Comparison of ENCODE assay signal across 7 mouse cellular contexts in the genomic region with DNA sequence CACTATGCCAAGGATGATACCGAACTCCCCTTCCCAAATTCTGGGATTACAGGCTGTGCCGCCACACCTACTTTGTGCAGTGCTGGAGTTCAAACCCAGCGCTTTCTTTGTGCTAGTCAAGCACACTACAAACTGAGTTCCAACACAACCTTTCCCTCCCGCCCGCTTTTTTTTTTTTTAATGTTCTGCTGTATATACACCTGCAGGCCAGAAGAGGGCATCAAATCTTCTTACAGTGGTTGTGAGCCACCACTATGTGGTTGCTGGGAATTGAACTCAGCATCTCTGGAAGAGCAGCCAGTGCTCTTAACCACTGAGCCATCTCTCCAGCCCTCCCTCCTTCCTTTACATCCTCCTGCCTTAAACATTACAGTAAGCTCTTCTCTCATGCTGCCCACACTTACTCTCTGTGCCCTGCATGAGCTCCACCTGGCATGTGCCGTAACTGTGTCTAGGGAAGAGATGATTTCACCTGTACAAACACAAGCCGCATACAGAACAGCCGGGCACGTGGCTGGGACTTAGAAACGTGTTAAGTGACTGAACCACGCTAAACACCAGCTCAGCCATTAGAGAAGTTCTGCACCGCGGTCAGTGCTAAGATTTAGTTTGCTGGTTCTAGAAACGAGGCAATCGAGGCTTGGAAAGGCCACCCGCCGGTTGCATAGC. TPM values are rescaled to one million over a fixed set of nuclear protein-coding genes. Genes with fewer than 3 reads are reported as not detected.
DNase-seq lines count a peak whose midpoint lies in the region; ATAC-seq and TF ChIP-seq lines count a peak whose summit lies in the region.

No protein-coding gene starts in this region.

- intact Hi-C loops in left cerebral cortex, postnatal 4 days (cut with DNase I) = no loop called here

- H3K9me3 ChIP-seq in hindbrain, postnatal 0 days (ENCODE audit: low read length) = no peaks in the 10 kb centered on the region
- no peaks in the 10 kb centered on the region for H3K9me3 ChIP-seq in midbrain, embryonic 14.5 days (ENCODE audit: control insufficient read depth, low read length)

- ATAC-seq in hindbrain, postnatal 0 days = peak; percentile 19; the same call in 1 of the 2 replicates
- ATAC-seq in midbrain, embryonic 14.5 days (ENCODE audit: low FRiP score, low TSS enrichment) = no peak

- no peaks in the 10 kb centered on the region for H3K36me3 ChIP-seq in hindbrain, postnatal 0 days (ENCODE audit: insufficient read depth, low read length)
- no peaks in the 10 kb centered on the region for H3K36me3 ChIP-seq in midbrain, embryonic 14.5 days (ENCODE audit: control insufficient read depth, insufficient read depth, low read length)

- no peaks in the 10 kb centered on the region for H3K4me1 ChIP-seq in hindbrain, postnatal 0 days (ENCODE audit: insufficient read depth, low read length)
- H3K4me1 ChIP-seq in midbrain, embryonic 14.5 days (ENCODE audit: control insufficient read depth, insufficient read depth, low read length) = 0 out of 2 replicates have a peak, but pooled peaks cover 4% of the 10 kb centered on the region

- no peak overlapping the region for H3K9ac ChIP-seq in hindbrain, postnatal 0 days (replicated peaks; ENCODE audit: low read length)
- H3K9ac ChIP-seq in midbrain, embryonic 14.5 days (replicated peaks; ENCODE audit: low read length) = no peak overlapping the region

- no peaks in the 10 kb centered on the region for H3K27me3 ChIP-seq in hindbrain, postnatal 0 days (ENCODE audit: insufficient read depth, low read length)
- H3K27me3 ChIP-seq in midbrain, embryonic 14.5 days (ENCODE audit: control insufficient read depth, insufficient read depth, low read length) = no peaks in the 10 kb centered on the region

- WGBS in hindbrain, postnatal 0 days = 50% methylated on average over 17 of the region's 17 CpGs
- whole genome bisulfite sequencing in midbrain, embryonic 14.5 days = 49% methylated on average over 17 of the region's 17 CpGs

- TF ChIP-seq CTCF in hindbrain, postnatal 0 days (IDR thresholded peaks at IDR 0.05; ENCODE audit: low read depth) = peak; percentile 62

- H3K4me2 ChIP-seq in hindbrain, postnatal 0 days (ENCODE audit: low read depth, low read length) = peak overlapping the region; percentile 46
- H3K4me2 ChIP-seq in midbrain, embryonic 14.5 days (ENCODE audit: low read length) = peak overlapping the region; percentile 54

- 0 out of 2 replicates have a peak overlapping the region, but pooled peaks have one; percentile 19 for H3K4me3 ChIP-seq in hindbrain, postnatal 0 days (ENCODE audit: low read length)
- no peak overlapping the region for H3K4me3 ChIP-seq in midbrain, embryonic 14.5 days (replicated peaks; ENCODE audit: low read depth, low read length)

- peak; percentile 23 for DNase-seq in thymus, postnatal 25 days
- DNase-seq in thymus, postnatal 10 days (ENCODE audit: low spot score in 2 of 2) = no peak
- DNase-seq in embryo, embryonic 10.5 days (ENCODE audit: low spot score) = peak; percentile 69
- peak; percentile 57 for DNase-seq in hindbrain, postnatal 0 days (ENCODE audit: low spot score)
- DNase-seq in midbrain, embryonic 14.5 days = peak; percentile 68
- DNase-seq in left cerebral cortex, postnatal 4 days = no peak
- DNase-seq in urinary bladder, postnatal 10 days (ENCODE audit: low spot score) = no peak

- no peak overlapping the region for H3K27ac ChIP-seq in hindbrain, postnatal 0 days
- H3K27ac ChIP-seq in midbrain, embryonic 14.5 days (replicated peaks; ENCODE audit: low read depth, low read length) = no peak overlapping the region

RNA-seq across cellular contexts. Expression of a gene that starts 13.2 kb away (rescaled TPM):
- 6.2 and 7.6 TPM in 2 replicates for total RNA-seq in hindbrain, postnatal 0 days (2014; rRNA removed)
- 9.9 and 10.4 TPM in 2 replicates for polyA plus RNA-seq in hindbrain, postnatal 0 days (2015; fragmentation: Nextera tagmentation; extraction: Ambion mirVana)
- polyA plus RNA-seq in midbrain, embryonic 14.5 days (2014; fragmentation: Nextera tagmentation; extraction: Ambion mirVana) = 3.7 and 6.3 TPM in 2 replicates
- total RNA-seq in left cerebral cortex, postnatal 4 days (2021) = 1 to 10 TPM; 4.2 to 4.6 TPM

RNA-seq across cellular contexts. Expression of a gene that starts 35.8 kb away (rescaled TPM):
- total RNA-seq in hindbrain, postnatal 0 days (2014; rRNA removed) = 46.0 and 52.4 TPM in 2 replicates
- polyA plus RNA-seq in hindbrain, postnatal 0 days (2015; fragmentation: Nextera tagmentation; extraction: Ambion mirVana) = 9.3 and 10.6 TPM in 2 replicates
- polyA plus RNA-seq in midbrain, embryonic 14.5 days (2014; fragmentation: Nextera tagmentation; extraction: Ambion mirVana) = 16.9 and 25.4 TPM in 2 replicates
- total RNA-seq in left cerebral cortex, postnatal 4 days (2021) = 10 to 100 TPM; 17.5 to 18.4 TPM

RNA-seq across cellular contexts. Expression of a gene that starts 36.0 kb away (rescaled TPM):
- 58.6 and 60.7 TPM in 2 replicates for total RNA-seq in hindbrain, postnatal 0 days (2014; rRNA removed)
- 22.0 and 24.4 TPM in 2 replicates for polyA plus RNA-seq in hindbrain, postnatal 0 days (2015; fragmentation: Nextera tagmentation; extraction: Ambion mirVana)
- polyA plus RNA-seq in midbrain, embryonic 14.5 days (2014; fragmentation: Nextera tagmentation; extraction: Ambion mirVana) = 26.4 and 26.9 TPM in 2 replicates
- 10 to 100 TPM; 86.1 to 86.6 TPM for total RNA-seq in left cerebral cortex, postnatal 4 days (2021)

RNA-seq across cellular contexts. Expression of a gene that starts 55.5 kb away (rescaled TPM):
- 39.9 and 56.5 TPM in 2 replicates for total RNA-seq in hindbrain, postnatal 0 days (2014; rRNA removed)
- polyA plus RNA-seq in hindbrain, postnatal 0 days (2015; fragmentation: Nextera tagmentation; extraction: Ambion mirVana) = 99.7 and 102 TPM in 2 replicates
- polyA plus RNA-seq in midbrain, embryonic 14.5 days (2014; fragmentation: Nextera tagmentation; extraction: Ambion mirVana) = 122 and 133 TPM in 2 replicates
- 10 to 100 TPM; 53.0 to 55.4 TPM for total RNA-seq in left cerebral cortex, postnatal 4 days (2021)

RNA-seq across cellular contexts. Expression of a gene that starts 55.8 kb away (rescaled TPM):
- 42.3 and 44.9 TPM in 2 replicates for total RNA-seq in hindbrain, postnatal 0 days (2014; rRNA removed)
- polyA plus RNA-seq in hindbrain, postnatal 0 days (2015; fragmentation: Nextera tagmentation; extraction: Ambion mirVana) = 7.2 TPM in 2 replicates
- 21.8 and 24.7 TPM in 2 replicates for polyA plus RNA-seq in midbrain, embryonic 14.5 days (2014; fragmentation: Nextera tagmentation; extraction: Ambion mirVana)
- total RNA-seq in left cerebral cortex, postnatal 4 days (2021) = 10 to 100 TPM; 41.9 to 46.4 TPM

Comparison
In these comparisons a context has a peak if more than half of its experiments do, and no peak if none do; other contexts are left out.
1. DNase-seq: peak in thymus, postnatal 25 days (single experiment), embryo, embryonic 10.5 days (single experiment), hindbrain, postnatal 0 days (single experiment) and midbrain, embryonic 14.5 days (single experiment); none in thymus, postnatal 10 days (0 of 2), left cerebral cortex, postnatal 4 days (single experiment) and urinary bladder, postnatal 10 days (single experiment).